Mouse (Mus musculus): ENCODE measurements at regions not wholly inside any gene's neighbourhood (a gene's known extent, or its start where the extent isn't known, plus 50 kb on each side); places are given as distances from the start of the nearest gene placed in this dataset.
A peak's percentile ranks its signal among the peaks of the same experiment; 100 is the strongest.

- Histone ChIP-seq H3K27me3 (ENCODE audit: low read depth, poor library complexity, severe bottlenecking) (no peaks in the 10 kb centered on the region), H3K4me3 (no peak overlapping the region), H3K36me3 (no peaks in the 10 kb centered on the region), H3K27ac (no peak overlapping the region), H3K4me1 (peaks cover 16% of the 10 kb centered on the region), H3K9me3 (replicated peaks) (no peaks in the 10 kb centered on the region)
- WGBS: 79% methylated on average over 3 of the region's 3 CpGs
- DNase-seq (ENCODE audit: low spot score): no peak
Observed at GRCm38 (mm10) chr6:103318677-103319359, 191.6 kb upstream of the Chl1 start.

DNA sequence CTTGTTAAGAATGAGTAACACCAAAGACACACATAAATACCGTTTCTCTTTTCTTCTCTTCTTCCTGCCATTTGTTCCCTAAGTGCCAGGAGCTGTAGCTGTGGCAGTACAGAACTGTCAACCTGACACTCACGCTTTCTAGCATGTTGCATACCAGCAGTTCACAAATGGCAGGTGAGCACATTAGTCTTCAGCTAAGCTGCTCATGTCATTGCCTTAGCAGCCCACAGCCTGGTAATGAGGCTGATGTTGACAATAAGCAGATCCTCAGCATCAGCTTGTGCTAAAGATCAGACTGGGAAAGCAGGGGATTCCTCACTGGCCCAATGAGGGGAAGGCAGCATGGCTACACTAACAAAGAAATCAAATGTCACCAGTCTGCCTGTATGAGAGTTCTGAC, 190.4 kb upstream of the Chl1 start:
- no peak overlapping the region for H3K4me3 ChIP-seq
- no peaks in the 10 kb centered on the region for H3K27me3 ChIP-seq (ENCODE audit: low read depth, poor library complexity, severe bottlenecking)
- H3K27ac ChIP-seq: no peak overlapping the region
- H3K36me3 ChIP-seq: no peaks in the 10 kb centered on the region
- no peaks in the 10 kb centered on the region for H3K9me3 ChIP-seq (replicated peaks)
- DNase-seq (ENCODE audit: low spot score): peak; percentile 34
- H3K4me1 ChIP-seq: peaks cover 16% of the 10 kb centered on the region
- 26% methylated on average over 2 of the region's 2 CpGs for WGBS

DNA sequence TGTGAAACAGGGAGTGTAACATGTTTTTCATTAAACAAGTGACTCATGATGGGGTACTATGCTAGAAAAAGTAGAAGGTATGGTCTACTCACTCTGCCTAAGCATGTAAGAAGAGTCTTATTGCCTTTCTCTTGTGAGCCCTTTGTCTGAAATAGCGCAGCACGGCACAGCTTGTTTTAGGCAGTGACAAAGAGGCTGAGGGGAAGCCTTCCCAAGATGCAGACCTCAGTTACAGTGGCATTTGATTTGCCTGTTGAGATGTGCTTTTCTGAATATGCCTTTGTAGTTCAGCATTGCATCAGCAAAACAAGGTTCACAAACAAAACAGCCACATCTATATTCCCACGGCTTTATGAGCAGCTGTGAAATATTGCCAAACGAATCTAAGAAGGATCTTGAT, 189.8 kb upstream of the Chl1 start:
- H3K9me3 ChIP-seq (replicated peaks): no peaks in the 10 kb centered on the region
- no peaks in the 10 kb centered on the region for H3K36me3 ChIP-seq
- H3K27ac ChIP-seq: 0 out of 2 replicates have a peak overlapping the region, but pooled peaks have one; percentile 46
- no peaks in the 10 kb centered on the region for H3K27me3 ChIP-seq (ENCODE audit: low read depth, poor library complexity, severe bottlenecking)
- H3K4me3 ChIP-seq: no peak overlapping the region
- WGBS: 80% methylated on average over 4 of the region's 4 CpGs
- peaks cover 16% of the 10 kb centered on the region for H3K4me1 ChIP-seq
- no peak for DNase-seq (ENCODE audit: low spot score)

- Histone ChIP-seq H3K27ac (no peak overlapping the region), H3K9me3 (replicated peaks) (no peaks in the 10 kb centered on the region), H3K36me3 (no peaks in the 10 kb centered on the region), H3K27me3 (ENCODE audit: low read depth, poor library complexity, severe bottlenecking) (no peaks in the 10 kb centered on the region), H3K4me1 (peaks cover 16% of the 10 kb centered on the region), H3K4me3 (no peak overlapping the region)
- 87% methylated on average over 2 of the region's 2 CpGs for WGBS
- DNase-seq (ENCODE audit: low spot score): no peak
Observed at GRCm38 (mm10) chr6:103321058-103321457, 189.3 kb upstream of the Chl1 start.

DNA sequence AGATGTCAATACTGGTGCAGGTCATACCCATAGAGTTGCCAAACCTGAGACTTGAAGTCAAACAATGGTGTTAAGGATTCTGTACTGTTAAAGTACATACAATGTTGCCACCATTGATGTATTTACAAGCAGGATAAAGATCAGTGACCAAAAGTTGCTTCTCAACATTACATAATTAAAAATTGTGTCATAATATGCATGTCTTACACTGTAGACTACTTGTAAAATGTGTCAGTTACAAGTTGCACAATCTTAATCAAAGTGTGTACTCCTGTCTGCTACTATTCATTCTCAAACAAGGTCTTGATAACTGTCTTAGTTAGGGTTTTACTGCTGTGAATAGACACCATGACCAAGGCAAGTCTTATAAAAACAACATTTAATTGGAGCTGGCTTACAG, 187.9 kb upstream of the Chl1 start:
- no peaks in the 10 kb centered on the region for H3K9me3 ChIP-seq (replicated peaks)
- H3K4me3 ChIP-seq: no peak overlapping the region
- DNase-seq (ENCODE audit: low spot score): no peak
- H3K27ac ChIP-seq: no peak overlapping the region
- H3K27me3 ChIP-seq (ENCODE audit: low read depth, poor library complexity, severe bottlenecking): no peaks in the 10 kb centered on the region
- no peaks in the 10 kb centered on the region for H3K36me3 ChIP-seq
- peaks cover 16% of the 10 kb centered on the region for H3K4me1 ChIP-seq

GRCm38 (mm10) chr6:103335683-103336082, 174.7 kb upstream of the Chl1 start:
- H3K4me3 ChIP-seq: no peak overlapping the region
- no peaks in the 10 kb centered on the region for H3K9me3 ChIP-seq (replicated peaks)
- no peak overlapping the region for H3K27ac ChIP-seq
- H3K36me3 ChIP-seq: no peaks in the 10 kb centered on the region
- no peak for DNase-seq (ENCODE audit: low spot score)
- no peaks in the 10 kb centered on the region for H3K4me1 ChIP-seq
- H3K27me3 ChIP-seq (ENCODE audit: low read depth, poor library complexity, severe bottlenecking): no peaks in the 10 kb centered on the region

- WGBS: 73% methylated on average over 7 of the region's 7 CpGs
- Histone ChIP-seq H3K36me3 (no peaks in the 10 kb centered on the region), H3K27ac (no peak overlapping the region), H3K4me1 (no peaks in the 10 kb centered on the region), H3K9me3 (replicated peaks) (no peaks in the 10 kb centered on the region), H3K27me3 (ENCODE audit: low read depth, poor library complexity, severe bottlenecking) (no peaks in the 10 kb centered on the region), H3K4me3 (no peak overlapping the region)
- DNase-seq (ENCODE audit: low spot score): no peak
Observed at GRCm38 (mm10) chr6:103339961-103340732, 170.2 kb upstream of the Chl1 start.

- Histone ChIP-seq H3K4me3 (no peak overlapping the region), H3K27me3 (ENCODE audit: low read depth, poor library complexity, severe bottlenecking) (no peaks in the 10 kb centered on the region), H3K4me1 (no peaks in the 10 kb centered on the region), H3K27ac (no peak overlapping the region), H3K36me3 (no peaks in the 10 kb centered on the region), H3K9me3 (replicated peaks) (no peaks in the 10 kb centered on the region)
- WGBS: 86% methylated on average over 5 of the region's 5 CpGs
- DNase-seq (ENCODE audit: low spot score): no peak
Observed at GRCm38 (mm10) chr6:103343515-103343914, 166.9 kb upstream of the Chl1 start.

GRCm38 (mm10) chr6:103344413-103344812, 166.0 kb upstream of the Chl1 start:
- no peaks in the 10 kb centered on the region for H3K9me3 ChIP-seq (replicated peaks)
- no peak overlapping the region for H3K4me3 ChIP-seq
- 76% methylated on average over 2 of the region's 2 CpGs for WGBS
- H3K27me3 ChIP-seq (ENCODE audit: low read depth, poor library complexity, severe bottlenecking): no peaks in the 10 kb centered on the region
- H3K4me1 ChIP-seq: no peaks in the 10 kb centered on the region
- H3K27ac ChIP-seq: no peak overlapping the region
- DNase-seq (ENCODE audit: low spot score): no peak
- H3K36me3 ChIP-seq: no peaks in the 10 kb centered on the region

DNA sequence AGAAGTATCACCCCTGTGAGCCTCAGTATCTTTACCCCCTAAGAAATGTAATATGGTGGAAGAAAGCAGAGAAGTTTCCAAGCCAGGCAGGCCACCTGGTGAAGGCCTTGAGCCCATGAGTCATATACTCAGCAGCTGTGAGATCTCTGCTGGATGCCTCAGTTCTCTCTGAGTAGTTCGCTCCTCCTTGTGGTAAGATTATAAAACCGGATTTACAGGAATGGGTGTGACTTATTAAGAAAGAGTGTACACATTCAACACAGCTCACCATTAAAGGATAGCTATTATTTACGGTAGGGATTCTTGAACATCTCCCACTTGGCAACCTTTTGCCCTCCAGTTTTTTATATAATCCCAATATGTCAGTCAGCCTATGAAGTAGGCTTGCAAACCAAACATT, 165.2 kb upstream of the Chl1 start:
- Histone ChIP-seq H3K4me3 (no peak overlapping the region), H3K4me1 (no peaks in the 10 kb centered on the region), H3K36me3 (no peaks in the 10 kb centered on the region), H3K9me3 (replicated peaks) (no peaks in the 10 kb centered on the region), H3K27me3 (ENCODE audit: low read depth, poor library complexity, severe bottlenecking) (no peaks in the 10 kb centered on the region), H3K27ac (no peak overlapping the region)
- 93% methylated on average over 3 of the region's 3 CpGs for WGBS
- DNase-seq (ENCODE audit: low spot score): no peak

DNA sequence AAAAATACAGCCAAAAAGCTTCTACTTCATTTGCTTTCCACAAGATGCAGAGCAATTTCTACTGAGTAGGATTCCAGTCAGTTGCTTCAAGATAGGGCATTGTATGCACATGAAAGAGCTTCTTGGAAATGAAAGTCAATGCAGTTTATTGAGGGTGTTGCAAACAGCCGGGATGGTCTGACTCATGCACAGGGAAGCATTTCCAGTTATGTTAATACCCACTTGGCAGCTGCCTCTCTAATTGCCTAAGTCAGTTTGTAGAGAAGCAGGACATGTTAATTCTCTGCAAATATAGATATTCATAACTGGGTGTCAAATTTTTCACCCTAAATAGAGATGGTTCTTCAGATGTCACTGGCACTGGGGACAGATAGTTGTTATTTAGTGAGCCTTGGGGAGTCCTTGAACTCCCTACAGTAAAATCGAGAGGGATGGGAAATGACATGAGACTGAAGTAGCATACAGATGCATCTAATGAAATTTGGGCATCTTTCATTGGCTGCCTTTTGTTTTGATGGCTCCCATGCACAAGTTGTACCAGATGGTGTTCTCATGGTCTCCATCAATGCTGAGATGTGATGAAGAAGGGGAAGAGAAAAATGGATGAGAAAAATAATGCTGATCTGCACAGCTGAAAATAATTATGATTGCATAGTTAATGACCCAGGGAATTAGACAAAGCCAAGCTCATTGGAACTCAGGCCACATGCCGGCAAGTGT, 157.8 kb upstream of the Chl1 start:
- 85% methylated on average over 3 of the region's 3 CpGs for WGBS
- DNase-seq (ENCODE audit: low spot score): no peak
- Histone ChIP-seq H3K9me3 (replicated peaks) (no peaks in the 10 kb centered on the region), H3K4me1 (no peaks in the 10 kb centered on the region), H3K4me3 (no peak overlapping the region), H3K27me3 (ENCODE audit: low read depth, poor library complexity, severe bottlenecking) (no peaks in the 10 kb centered on the region), H3K27ac (no peak overlapping the region), H3K36me3 (no peaks in the 10 kb centered on the region)

- Histone ChIP-seq H3K4me3 (no peak overlapping the region), H3K9me3 (replicated peaks) (no peaks in the 10 kb centered on the region), H3K36me3 (no peaks in the 10 kb centered on the region), H3K27me3 (ENCODE audit: low read depth, poor library complexity, severe bottlenecking) (no peaks in the 10 kb centered on the region), H3K27ac (no peak overlapping the region), H3K4me1 (no peaks in the 10 kb centered on the region)
- no peak for DNase-seq (ENCODE audit: low spot score)
- 81% methylated on average over 1 of the region's 1 CpGs for WGBS
Observed at GRCm38 (mm10) chr6:103353346-103353745, 157.0 kb upstream of the Chl1 start.

- Histone ChIP-seq H3K27ac (no peak overlapping the region), H3K9me3 (replicated peaks) (no peaks in the 10 kb centered on the region), H3K36me3 (no peaks in the 10 kb centered on the region), H3K4me3 (no peak overlapping the region), H3K27me3 (ENCODE audit: low read depth, poor library complexity, severe bottlenecking) (no peaks in the 10 kb centered on the region), H3K4me1 (no peaks in the 10 kb centered on the region)
- no peak for DNase-seq (ENCODE audit: low spot score)
- 88% methylated on average over 2 of the region's 2 CpGs for WGBS
Observed at GRCm38 (mm10) chr6:103366782-103367491, 143.4 kb upstream of the Chl1 start.
